Mouse (Mus musculus) forebrain, embryonic 16.5 days (tissue): ENCODE results near the gene Dnah2. TPM values are rescaled to one million over a fixed set of nuclear protein-coding genes. Genes with fewer than 3 reads are reported as not detected.

Source experiments
- ATAC-seq: fragments of 200-750 bp; cut with Nextera tagmentation; 2 replicates; pipeline ENCODE4 v1.8.0; 2017; ENCODE audit warnings: mild to moderate bottlenecking, moderate library complexity
- H3K27ac ChIP-seq: fragments of 300-500 bp; sonication (generic); 2 replicates; pipeline ENCODE4 v1.5.1; 2014; ENCODE audit warnings: low read length, control low read depth
- H3K27me3 ChIP-seq: fragments of 300-500 bp; sonication (generic); replicated peaks from 2 replicates; pipeline ENCODE4 v1.6.1; 2014; ENCODE audit warnings: low read length; ENCODE audit not compliant: control insufficient read depth, insufficient read depth
- H3K36me3 ChIP-seq: fragments of 300-500 bp; sonication (generic); 2 replicates; pipeline ENCODE4 v1.6.1; 2014; ENCODE audit not compliant: control insufficient read depth, insufficient read depth
- H3K4me1 ChIP-seq: fragments of 300-500 bp; sonication (generic); replicated peaks from 2 replicates; pipeline ENCODE4 v1.6.1; 2014; ENCODE audit warnings: low read length; ENCODE audit not compliant: control insufficient read depth, insufficient read depth
- H3K4me2 ChIP-seq: fragments of 300-500 bp; sonication (generic); 2 replicates; pipeline ENCODE4 v1.6.1; 2014; ENCODE audit warnings: mild to moderate bottlenecking, low read length, control low read depth
- H3K4me3 ChIP-seq: fragments of 300-500 bp; sonication (generic); replicated peaks from 2 replicates; pipeline ENCODE4 v1.5.1; 2014; ENCODE audit warnings: mild to moderate bottlenecking, low read length, control low read depth
- H3K9ac ChIP-seq: fragments of 300-500 bp; sonication (generic); replicated peaks from 2 replicates; pipeline ENCODE4 v1.6.1; 2014; ENCODE audit warnings: low read depth, low read length, control low read depth
- H3K9me3 ChIP-seq: fragments of 300-500 bp; sonication (generic); 2 replicates; pipeline ENCODE4 v1.6.1; 2016; ENCODE audit warnings: low read length; ENCODE audit not compliant: control insufficient read depth
- WGBS: fragments of 180-500 bp; shearing (Covaris S2); extraction: QIAGEN DNeasy Blood & Tissue Kit; methylation state at CpG from one replicate; pipeline ENCODE4 v1.1.7; 2014; 5-methylcytosine and 5-hydroxymethylcytosine counted together
- polyA plus RNA-seq: library from polyadenylated mRNA; unstranded; fragments of >200 nt; fragmentation: Nextera tagmentation; extraction: Ambion mirVana; gene quantifications from 2 replicates; pipeline ENCODE4 v1.2.1, GENCODE M21; 2015

The Dnah2 gene
- polyA plus RNA-seq, 1 experiment from 2014 or later: 3.7 TPM

GRCm38 (mm10) chr11:69469301-69469700 lies 79.6 kb downstream of the Dnah2 start:
- 86% methylated on average over 9 of the region's 9 CpGs for WGBS
- Histone ChIP-seq H3K36me3 (no peaks in the 10 kb centered on the region), H3K27ac (no peak overlapping the region), H3K4me1 (no peaks in the 10 kb centered on the region), H3K9ac (no peak overlapping the region), H3K27me3 (no peaks in the 10 kb centered on the region), H3K9me3 (no peaks in the 10 kb centered on the region), H3K4me3 (no peak overlapping the region), H3K4me2 (no peak overlapping the region)
- no peak for ATAC-seq

GRCm38 (mm10) chr11:69463996-69464395 lies 84.9 kb downstream of the Dnah2 start:
- Histone ChIP-seq H3K4me2 (no peak overlapping the region), H3K4me3 (no peak overlapping the region), H3K27ac (no peak overlapping the region), H3K9me3 (no peaks in the 10 kb centered on the region), H3K27me3 (no peaks in the 10 kb centered on the region), H3K36me3 (no peaks in the 10 kb centered on the region), H3K4me1 (no peaks in the 10 kb centered on the region), H3K9ac (no peak overlapping the region)
- 91% methylated on average over 7 of the region's 7 CpGs for WGBS
- ATAC-seq: no peak

GRCm38 (mm10) chr11:69461568-69461967 lies 87.3 kb downstream of the Dnah2 start:
- 81% methylated on average over 5 of the region's 5 CpGs for WGBS
- no peak overlapping the region for H3K27ac ChIP-seq
- no peak overlapping the region for H3K4me3 ChIP-seq
- no peaks in the 10 kb centered on the region for H3K27me3 ChIP-seq
- H3K9ac ChIP-seq: no peak overlapping the region
- H3K4me2 ChIP-seq: no peak overlapping the region
- no peaks in the 10 kb centered on the region for H3K4me1 ChIP-seq
- no peaks in the 10 kb centered on the region for H3K9me3 ChIP-seq
- no peaks in the 10 kb centered on the region for H3K36me3 ChIP-seq
- ATAC-seq: no peak

GRCm38 (mm10) chr11:69459883-69460282 lies 89.0 kb downstream of the Dnah2 start:
- Histone ChIP-seq H3K9me3 (no peaks in the 10 kb centered on the region), H3K9ac (no peak overlapping the region), H3K4me2 (no peak overlapping the region), H3K27me3 (no peaks in the 10 kb centered on the region), H3K27ac (no peak overlapping the region), H3K36me3 (no peaks in the 10 kb centered on the region), H3K4me1 (no peaks in the 10 kb centered on the region), H3K4me3 (no peak overlapping the region)
- ATAC-seq: no peak
- 81% methylated on average over 4 of the region's 4 CpGs for WGBS

GRCm38 (mm10) chr11:69457006-69457579 lies 91.8 kb downstream of the Dnah2 start:
- H3K27me3 ChIP-seq: no peaks in the 10 kb centered on the region
- H3K9ac ChIP-seq: no peak overlapping the region
- 31% methylated on average over 6 of the region's 6 CpGs for whole genome bisulfite sequencing
- H3K4me3 ChIP-seq: no peak overlapping the region
- peak; percentile 73; the same call in 1 of the 2 replicates for ATAC-seq
- no peak overlapping the region for H3K4me2 ChIP-seq
- no peaks in the 10 kb centered on the region for H3K36me3 ChIP-seq
- H3K9me3 ChIP-seq: no peaks in the 10 kb centered on the region
- no peak overlapping the region for H3K27ac ChIP-seq
- no peaks in the 10 kb centered on the region for H3K4me1 ChIP-seq

GRCm38 (mm10) chr11:69452114-69452867 lies 96.6 kb downstream of the Dnah2 start:
- WGBS: 60% methylated on average over 23 of the region's 23 CpGs
- no peaks in the 10 kb centered on the region for H3K4me1 ChIP-seq

GRCm38 (mm10) chr11:69447299-69447698 lies 101.6 kb downstream of the Dnah2 start:
- Histone ChIP-seq H3K27me3 (no peaks in the 10 kb centered on the region), H3K9me3 (no peaks in the 10 kb centered on the region), H3K4me1 (no peaks in the 10 kb centered on the region), H3K27ac (no peak overlapping the region), H3K4me2 (no peak overlapping the region), H3K4me3 (no peak overlapping the region), H3K36me3 (no peaks in the 10 kb centered on the region), H3K9ac (no peak overlapping the region)
- no peak for ATAC-seq
- 89% methylated on average over 7 of the region's 7 CpGs for WGBS

More at GRCm38 (mm10) chr11:69452114-69452867, 96.6 kb downstream of the Dnah2 start:
- Histone ChIP-seq H3K4me2 (no peak overlapping the region), H3K9me3 (no peaks in the 10 kb centered on the region), H3K27ac (no peak overlapping the region), H3K27me3 (no peaks in the 10 kb centered on the region), H3K9ac (no peak overlapping the region), H3K4me3 (no peak overlapping the region), H3K36me3 (no peaks in the 10 kb centered on the region)
- no peak for ATAC-seq

- Histone ChIP-seq H3K4me2 (no peak overlapping the region), H3K27me3 (no peaks in the 10 kb centered on the region), H3K9ac (no peak overlapping the region), H3K36me3 (no peaks in the 10 kb centered on the region), H3K4me3 (no peak overlapping the region), H3K27ac (no peak overlapping the region), H3K4me1 (no peaks in the 10 kb centered on the region), H3K9me3 (no peaks in the 10 kb centered on the region)
- 61% methylated on average over 5 of the region's 5 CpGs for WGBS
- ATAC-seq: no peak
These were observed 105.6 kb downstream of the Dnah2 start for GRCm38 (mm10) chr11:69443328-69443727.

GRCm38 (mm10) chr11:69437291-69437690 lies 111.6 kb downstream of the Dnah2 start:
- Histone ChIP-seq H3K9ac (no peak overlapping the region), H3K36me3 (no peaks in the 10 kb centered on the region), H3K4me1 (peaks cover 2% of the 10 kb centered on the region), H3K9me3 (no peaks in the 10 kb centered on the region), H3K27ac (no peak overlapping the region), H3K4me3 (no peak overlapping the region), H3K4me2 (no peak overlapping the region), H3K27me3 (no peaks in the 10 kb centered on the region)
- no peak for ATAC-seq
- 55% methylated on average over 3 of the region's 3 CpGs for WGBS
